In the genomic region with DNA sequence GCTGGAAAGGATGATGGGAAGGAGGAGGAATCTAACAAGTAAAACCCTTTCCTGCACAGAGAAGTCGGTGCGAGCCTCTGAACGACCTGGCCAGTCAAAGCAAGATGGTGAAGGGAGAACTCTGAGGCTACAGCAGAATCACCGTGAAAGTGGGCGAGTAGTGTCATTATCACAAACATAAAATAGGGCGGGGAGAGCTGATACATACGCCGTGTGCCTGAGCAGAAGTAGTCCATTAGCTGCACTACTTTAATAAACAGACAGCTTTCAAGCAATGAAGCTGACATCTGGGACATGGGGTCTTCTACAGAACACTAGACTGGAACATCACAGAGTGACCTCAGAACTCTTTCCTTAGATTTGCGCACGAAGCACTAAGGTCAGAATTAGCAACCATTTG, we compare ENCODE assay signal across 22 mouse cellular contexts. TPM values are rescaled to one million over a fixed set of nuclear protein-coding genes. Genes with fewer than 3 reads are reported as not detected.
DNase-seq lines count a peak whose midpoint lies in the region; ATAC-seq and TF ChIP-seq lines count a peak whose summit lies in the region.
"Had no signal": no experiment of that assay in that cellular context is flagged by ENCODE, and none has a peak within 500 bp of the region (broad histone marks: within the 10 kb centered on the region; RNA-seq: fewer than 3 reads in every experiment).

No protein-coding gene starts in this region.

- no peaks in the 10 kb centered on the region for H3K27me3 ChIP-seq in liver, embryonic 16.5 days (ENCODE audit: control insufficient read depth, insufficient read depth, low read depth, low read length)
- H3K27me3 ChIP-seq: embryonic facial prominence, embryonic 13.5 days; heart, embryonic 13.5 days; hindbrain, embryonic 12.5 days; kidney, embryonic 15.5 days; neural tube, embryonic 15.5 days had no signal

- TF ChIP-seq CTCF in layer of hippocampus, adult 2 months (conservative IDR thresholded peaks at IDR 0.05): no peak

- peak overlapping the region; percentile 52 for H3K4me2 ChIP-seq in liver, embryonic 16.5 days (ENCODE audit: low read depth, low read length)
- H3K4me2 ChIP-seq: embryonic facial prominence, embryonic 13.5 days; heart, embryonic 13.5 days; hindbrain, embryonic 12.5 days; kidney, embryonic 15.5 days; neural tube, embryonic 15.5 days had no signal

- peaks cover 35% of the 10 kb centered on the region for H3K4me1 ChIP-seq in liver, embryonic 16.5 days (ENCODE audit: control insufficient read depth, low read depth, low read length)

- peak; percentile 49 for ATAC-seq in liver, embryonic 16.5 days (ENCODE audit: low read depth)
- ATAC-seq: activated CD4-positive, CD25-positive, alpha-beta regulatory T cell, adult 4 months had no signal

- peak overlapping the region; percentile 17; the same call in 1 of the 2 replicates for H3K9ac ChIP-seq in liver, embryonic 16.5 days (ENCODE audit: low read depth, low read length)
- H3K9ac ChIP-seq: embryonic facial prominence, embryonic 13.5 days; heart, embryonic 13.5 days; hindbrain, embryonic 12.5 days; kidney, embryonic 15.5 days; neural tube, embryonic 15.5 days had no signal

- 43% methylated on average over 10 of the region's 10 CpGs for WGBS in liver, embryonic 16.5 days (ENCODE audit: insufficient replicate concordance)

- H3K27ac ChIP-seq in layer of hippocampus, adult 2 months: peak overlapping the region; percentile 56; the same call in 1 of the 2 replicates
- peak overlapping the region; percentile 95 for H3K27ac ChIP-seq in liver, embryonic 16.5 days (ENCODE audit: low read length)
- H3K27ac ChIP-seq: embryonic facial prominence, embryonic 13.5 days; heart, embryonic 13.5 days; kidney, embryonic 15.5 days; limb, embryonic 10.5 days; macrophage; midbrain, embryonic 10.5 days; neural tube, embryonic 15.5 days had no signal

- no peak for DNase-seq in layer of hippocampus, adult 2 months (ENCODE audit: low spot score in 2 of 2)
- DNase-seq in layer of hippocampus, postnatal 14 days (ENCODE audit: low spot score in 2 of 2): no peak
- DNase-seq in c-Kit-positive CD71-positive TER-119-positive erythroid progenitor cells, embryonic 14.5 days (ENCODE audit: low spot score): peak; percentile 36
- peak; percentile 51 for DNase-seq in liver
- DNase-seq in adrenal gland, adult 2 months: no peak
- DNase-seq in cerebellum, postnatal 14 days: no peak
- no peak for DNase-seq in thymus, postnatal 25 days
- DNase-seq: adrenal gland, postnatal 14 days; cerebellum, adult 9-11 months; kidney, adult 11 months; right cerebral cortex, postnatal 4 days; thymus, adult 2 months had no signal

- H3K4me3 ChIP-seq in layer of hippocampus, adult 2 months: no peak overlapping the region
- no peak overlapping the region for H3K4me3 ChIP-seq in liver, embryonic 16.5 days (ENCODE audit: low read depth, low read length)
- H3K4me3 ChIP-seq: embryonic facial prominence, embryonic 13.5 days; heart, embryonic 13.5 days; hindbrain, embryonic 12.5 days; kidney, embryonic 15.5 days; limb, embryonic 10.5 days; midbrain, embryonic 10.5 days; neural tube, embryonic 15.5 days had no signal

- H3K9me3 ChIP-seq in liver, embryonic 16.5 days (replicated peaks; ENCODE audit: control insufficient read depth, low read length): no peaks in the 10 kb centered on the region
- H3K9me3 ChIP-seq: embryonic facial prominence, embryonic 13.5 days; heart, embryonic 13.5 days; hindbrain, embryonic 12.5 days; kidney, embryonic 15.5 days; limb, embryonic 10.5 days; midbrain, embryonic 10.5 days; neural tube, embryonic 15.5 days had no signal

- H3K36me3 ChIP-seq in liver, embryonic 16.5 days (ENCODE audit: control insufficient read depth, insufficient read depth): peaks cover 8% of the 10 kb centered on the region

RNA-seq across cellular contexts. Expression of a gene that starts 32.6 kb away (rescaled TPM):
- 10 to 100 TPM; 62.3 to 66.3 TPM for total RNA-seq in layer of hippocampus, adult 2 months (2021)
- 10 to 100 TPM; 51.0 to 52.2 TPM for total RNA-seq in layer of hippocampus, postnatal 14 days (2021)
- polyA plus RNA-seq in liver, embryonic 16.5 days (2015; fragmentation: Nextera tagmentation; extraction: Ambion mirVana): 6.7 and 7.4 TPM in 2 replicates
- total RNA-seq in adrenal gland, adult 2 months (2021): 10 to 100 TPM in 1 of 2 experiments, 1 to 10 TPM in 1; 6.5 to 10.1 TPM
- polyA plus RNA-seq in adrenal gland, adult 2 months (2012; rRNA removed): 3.2 and 3.8 TPM in 2 replicates

Comparison
In these comparisons a context has a peak if more than half of its experiments do, and no peak if none do; other contexts are left out.
1. DNase-seq: peak in c-Kit-positive CD71-positive TER-119-positive erythroid progenitor cells, embryonic 14.5 days (single experiment) and liver (single experiment); none in layer of hippocampus, adult 2 months (0 of 2), layer of hippocampus, postnatal 14 days (0 of 2), adrenal gland, adult 2 months (single experiment), cerebellum, postnatal 14 days (0 of 2) and thymus, postnatal 25 days (single experiment).
2. RNA of a gene that starts 32.6 kb away (total RNA-seq): 62.3 to 66.3 TPM in layer of hippocampus, adult 2 months and 51.0 to 52.2 TPM in layer of hippocampus, postnatal 14 days; 6.5 to 10.1 TPM in adrenal gland, adult 2 months; every median in the first group is over 4 times any median in the second.